Mouse (Mus musculus) heart, adult 18-20 months (tissue): ENCODE results near the gene Acd. TPM values are rescaled to one million over a fixed set of nuclear protein-coding genes. Genes with fewer than 3 reads are reported as not detected.

Experiments used
- total RNA-seq, 2 experiments: library from RNA; stranded (reverse); gene quantifications; 2 replicates each; pipeline ENCODE4 v1.2.3; 2021

The Acd gene
- total RNA-seq, 2 experiments from 2014 or later, result 11.0 to 12.6 TPM

Other genes starting within 250 kb of the Acd start
- gene Tppp3, start 229.6 kb downstream of the Acd start, total RNA-seq, result 10 to 100 TPM; 38.0 to 41.4 TPM
- gene Zdhhc1, start 204.2 kb downstream of the Acd start, total RNA-seq, result 10 to 100 TPM; 12.5 to 14.2 TPM
- under 1 TPM; 0.21 to 0.22 TPM for gene Hsd11b2, start 182.3 kb downstream of the Acd start, total RNA-seq
- 10 to 100 TPM; 50.4 to 53.2 TPM for gene Atp6v0d1, start 135.1 kb downstream of the Acd start, total RNA-seq
- 10 to 100 TPM; 40.1 to 42.6 TPM for gene Ripor1, start 95.8 kb downstream of the Acd start, total RNA-seq
- gene Ctcf, start 64.5 kb downstream of the Acd start, total RNA-seq, result 10 to 100 TPM; 39.9 to 40.9 TPM
- not detected for gene Agrp, start 63.7 kb downstream of the Acd start, total RNA-seq
- 1 to 10 TPM in 1 of 2 experiments, under 1 TPM in 1; 0.12 to 1.1 TPM for gene Carmil2, start 14.8 kb downstream of the Acd start, total RNA-seq
- gene Pard6a, start within 50 bp of the Acd start, total RNA-seq, result 1 to 10 TPM; 7.3 to 7.8 TPM
- gene 4933405L10Rik, start 6.6 kb upstream of the Acd start, total RNA-seq, result not detected
- gene Enkd1, start 7.1 kb upstream of the Acd start, total RNA-seq, result 1 to 10 TPM; 1.3 TPM
- gene Gfod2, start 57.6 kb upstream of the Acd start, total RNA-seq, result 1 to 10 TPM; 3.8 to 4.5 TPM
- 10 to 100 TPM; 18.1 to 18.6 TPM for gene Ranbp10, start 126.2 kb upstream of the Acd start, total RNA-seq
- not detected for gene Tsnaxip1, start 126.6 kb upstream of the Acd start, total RNA-seq
- 1 to 10 TPM; 2.2 to 2.5 TPM for gene Cenpt, start 152.2 kb upstream of the Acd start, total RNA-seq
- 10 to 100 TPM; 27.5 to 27.8 TPM for gene Thap11, start 154.0 kb upstream of the Acd start, total RNA-seq
- gene Nutf2, start 159.5 kb upstream of the Acd start, total RNA-seq, result 10 to 100 TPM; 27.0 to 43.8 TPM
- gene Edc4, start 179.8 kb upstream of the Acd start, total RNA-seq, result 10 to 100 TPM; 23.0 to 25.7 TPM
- 1 to 10 TPM in 1 of 2 experiments, under 1 TPM in 1; 0.77 to 1.0 TPM for gene Nrn1l, start 192.5 kb upstream of the Acd start, total RNA-seq
- 10 to 100 TPM; 15.6 to 18.1 TPM for gene Pskh1, start 199.3 kb upstream of the Acd start, total RNA-seq
- not detected for gene Ctrl, start 232.8 kb upstream of the Acd start, total RNA-seq
- gene Psmb10, start 237.3 kb upstream of the Acd start, total RNA-seq, result 10 to 100 TPM; 72.5 to 92.1 TPM
- gene Lcat, start 242.3 kb upstream of the Acd start, total RNA-seq, result under 1 TPM; 0.49 to 0.57 TPM